Mouse (Mus musculus) liver, embryonic 15.5 days (tissue): ENCODE results near the gene Hoxd12. TPM values are rescaled to one million over a fixed set of nuclear protein-coding genes. Genes with fewer than 3 reads are reported as not detected.

ENCODE experiments used
- ATAC-seq: fragments of 200-750 bp; cut with Nextera tagmentation; 2 replicates; pipeline ENCODE4 v1.8.0; 2017; ENCODE audit warnings: moderate number of reproducible peaks, mild to moderate bottlenecking, moderate library complexity; ENCODE audit not compliant: insufficient read depth
- H3K27ac ChIP-seq: fragments of 300-500 bp; sonication (generic); replicated peaks from 2 replicates; pipeline ENCODE4 v1.5.1; 2015; ENCODE audit warnings: mild to moderate bottlenecking, inconsistent platforms
- H3K27me3 ChIP-seq: fragments of 300-500 bp; sonication (generic); 2 replicates; pipeline ENCODE4 v1.6.1; 2015; ENCODE audit warnings: mild to moderate bottlenecking, inconsistent platforms
- H3K36me3 ChIP-seq: fragments of 300-500 bp; sonication (generic); replicated peaks from 2 replicates; pipeline ENCODE4 v1.6.1; 2015; ENCODE audit warnings: moderate library complexity, mild to moderate bottlenecking, inconsistent platforms
- H3K4me1 ChIP-seq: fragments of 300-500 bp; sonication (generic); replicated peaks from 2 replicates; pipeline ENCODE4 v1.6.1; 2015; ENCODE audit warnings: inconsistent platforms
- H3K4me2 ChIP-seq: fragments of 300-500 bp; sonication (generic); 2 replicates; pipeline ENCODE4 v1.6.1; 2015; ENCODE audit warnings: moderate library complexity, mild to moderate bottlenecking, inconsistent platforms
- H3K4me3 ChIP-seq: fragments of 300-500 bp; sonication (generic); replicated peaks from 2 replicates; pipeline ENCODE4 v1.5.1; 2015; ENCODE audit warnings: mild to moderate bottlenecking, inconsistent platforms
- H3K9ac ChIP-seq: fragments of 300-500 bp; sonication (generic); 2 replicates; pipeline ENCODE4 v1.6.1; 2015; ENCODE audit warnings: moderate library complexity, mild to moderate bottlenecking, inconsistent platforms
- H3K9me3 ChIP-seq: fragments of 300-500 bp; sonication (generic); replicated peaks from 2 replicates; pipeline ENCODE4 v1.6.1; 2016; ENCODE audit warnings: inconsistent platforms
- WGBS: fragments of 180-500 bp; shearing (Covaris S2); methylation state at CpG from one replicate; pipeline ENCODE4 v1.1.7; 2015; ENCODE audit warnings: mixed read lengths; ENCODE audit not compliant: insufficient replicate concordance; 5-methylcytosine and 5-hydroxymethylcytosine counted together
- polyA plus RNA-seq: library from polyadenylated mRNA; unstranded; fragments of >200 nt; fragmentation: Nextera tagmentation; extraction: Ambion mirVana; gene quantifications from 2 replicates; pipeline ENCODE4 v1.2.1, GENCODE M21; 2015

The Hoxd12 gene
- polyA plus RNA-seq = not detected in 2 replicates

DNA sequence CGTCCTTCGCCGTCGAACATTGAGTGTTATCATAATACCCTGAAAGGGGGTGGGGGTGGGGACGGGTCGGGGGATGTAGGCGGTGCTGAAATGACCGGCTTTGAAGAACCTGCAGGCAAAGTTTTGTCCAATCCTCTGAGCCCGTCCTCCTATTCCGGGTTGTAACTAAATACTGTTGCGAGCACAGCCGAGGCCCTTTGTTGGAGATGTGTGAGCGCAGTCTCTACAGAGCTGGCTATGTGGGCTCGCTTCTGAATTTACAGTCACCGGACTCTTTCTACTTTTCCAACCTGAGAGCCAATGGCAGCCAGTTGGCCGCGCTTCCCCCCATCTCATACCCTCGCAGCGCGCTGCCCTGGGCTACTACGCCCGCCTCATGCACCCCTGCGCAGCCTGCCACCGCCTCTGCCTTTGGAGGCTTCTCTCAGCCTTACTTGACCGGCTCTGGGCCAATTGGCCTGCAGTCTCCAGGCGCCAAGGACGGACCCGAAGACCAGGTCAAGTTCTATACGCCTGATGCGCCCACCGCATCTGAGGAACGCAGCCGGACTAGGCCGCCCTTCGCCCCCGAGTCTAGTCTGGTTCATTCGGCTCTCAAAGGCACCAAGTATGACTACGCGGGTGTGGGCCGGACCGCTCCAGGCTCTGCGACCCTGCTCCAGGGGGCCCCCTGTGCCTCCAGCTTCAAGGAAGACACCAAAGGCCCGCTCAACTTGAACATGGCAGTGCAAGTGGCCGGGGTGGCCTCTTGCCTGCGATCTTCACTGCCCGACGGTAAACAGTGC, at the start of gene Hoxd12:
TSS of gene Hoxd12 (plus strand) at position 133 of the 785 bp plus-strand sequence.
- 4% methylated on average over 47 of the region's 47 CpGs for WGBS
- ATAC-seq = no peak
- Histone ChIP-seq H3K9ac (no peak within 1 kb of the TSS), H3K4me2 (no peak within 1 kb of the TSS), H3K4me3 (no peak within 1 kb of the TSS), H3K27me3 (peaks cover 100% of the 10 kb centered on the region), H3K36me3 (no peaks in the 10 kb centered on the region), H3K27ac (no peak within 1 kb of the TSS), H3K4me1 (no peaks in the 10 kb centered on the region), H3K9me3 (no peaks in the 10 kb centered on the region)

DNA sequence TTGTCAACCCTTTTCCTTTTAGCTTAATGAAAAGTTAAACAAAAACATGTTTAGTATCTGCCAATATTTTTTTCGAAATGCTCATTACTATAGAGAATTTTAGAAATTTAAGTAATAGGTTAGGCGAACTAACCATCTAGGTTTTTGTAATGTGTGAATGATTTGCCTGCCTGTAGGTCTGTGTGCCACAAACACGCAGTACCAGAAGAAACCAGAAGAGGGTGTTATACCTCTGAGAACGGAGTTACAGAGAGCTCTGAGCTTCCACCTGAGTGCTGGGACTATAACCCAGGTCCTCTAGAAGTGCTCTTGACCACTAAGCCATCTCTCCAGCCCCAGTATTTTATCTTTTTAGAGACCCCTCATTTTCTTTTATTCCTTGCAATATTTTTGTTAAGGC, 39.4 kb upstream of the Hoxd12 start:
- no peak overlapping the region for H3K9ac ChIP-seq
- H3K36me3 ChIP-seq = no peaks in the 10 kb centered on the region
- no peak overlapping the region for H3K27ac ChIP-seq
- no peaks in the 10 kb centered on the region for H3K27me3 ChIP-seq
- H3K4me1 ChIP-seq = no peaks in the 10 kb centered on the region
- WGBS = 49% methylated on average over 4 of the region's 4 CpGs
- H3K4me2 ChIP-seq = no peak overlapping the region
- no peak for ATAC-seq
- no peak overlapping the region for H3K4me3 ChIP-seq
- H3K9me3 ChIP-seq = no peaks in the 10 kb centered on the region

DNA sequence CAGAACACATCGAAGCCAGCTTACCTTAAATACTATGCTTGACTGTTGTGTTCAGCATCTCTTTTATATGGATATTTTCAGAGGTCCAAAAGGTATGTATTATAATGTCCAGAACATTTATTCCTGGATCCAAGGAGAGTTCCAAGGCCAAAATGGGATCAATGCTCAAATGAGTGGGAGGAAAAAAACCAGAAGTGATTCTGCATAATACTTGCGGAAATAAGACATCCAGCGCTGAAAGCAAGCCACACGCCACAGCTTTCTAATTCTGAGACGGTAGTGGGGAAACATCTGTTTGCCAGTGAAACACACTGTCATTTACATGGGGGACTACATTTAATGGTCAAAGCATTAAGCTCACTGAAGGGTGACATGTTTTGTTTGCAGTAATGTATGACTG, 32.4 kb upstream of the Hoxd12 start:
- no peak for ATAC-seq
- Histone ChIP-seq H3K36me3 (no peaks in the 10 kb centered on the region), H3K4me3 (no peak overlapping the region), H3K9me3 (no peaks in the 10 kb centered on the region), H3K4me2 (no peak overlapping the region), H3K27me3 (peaks cover 37% of the 10 kb centered on the region), H3K27ac (no peak overlapping the region), H3K4me1 (no peaks in the 10 kb centered on the region), H3K9ac (no peak overlapping the region)
- 48% methylated on average over 5 of the region's 5 CpGs for WGBS

DNA sequence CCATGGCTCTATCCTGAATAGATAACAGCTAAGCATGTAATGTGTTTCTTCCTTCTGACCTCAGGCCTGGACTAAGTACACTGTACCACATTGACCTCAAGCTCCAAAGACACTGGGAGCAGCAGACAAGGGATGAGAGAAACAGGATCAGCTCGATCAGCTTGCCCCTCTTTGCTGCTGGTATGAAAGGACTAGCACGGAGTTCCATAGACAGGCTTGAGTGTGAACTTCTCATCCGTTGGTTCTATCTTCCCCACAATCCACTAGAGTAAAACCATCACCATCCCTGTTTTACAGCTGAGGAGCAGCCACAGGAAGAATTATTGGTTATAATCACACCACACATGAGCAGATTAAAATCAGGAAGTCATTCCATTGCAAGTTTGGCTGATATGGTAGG, 29.2 kb upstream of the Hoxd12 start:
- Histone ChIP-seq H3K9ac (no peak overlapping the region), H3K27me3 (peaks cover 69% of the 10 kb centered on the region), H3K36me3 (no peaks in the 10 kb centered on the region), H3K4me2 (no peak overlapping the region), H3K9me3 (no peaks in the 10 kb centered on the region), H3K4me1 (no peaks in the 10 kb centered on the region), H3K4me3 (no peak overlapping the region), H3K27ac (no peak overlapping the region)
- no peak for ATAC-seq
- 60% methylated on average over 3 of the region's 3 CpGs for WGBS

DNA sequence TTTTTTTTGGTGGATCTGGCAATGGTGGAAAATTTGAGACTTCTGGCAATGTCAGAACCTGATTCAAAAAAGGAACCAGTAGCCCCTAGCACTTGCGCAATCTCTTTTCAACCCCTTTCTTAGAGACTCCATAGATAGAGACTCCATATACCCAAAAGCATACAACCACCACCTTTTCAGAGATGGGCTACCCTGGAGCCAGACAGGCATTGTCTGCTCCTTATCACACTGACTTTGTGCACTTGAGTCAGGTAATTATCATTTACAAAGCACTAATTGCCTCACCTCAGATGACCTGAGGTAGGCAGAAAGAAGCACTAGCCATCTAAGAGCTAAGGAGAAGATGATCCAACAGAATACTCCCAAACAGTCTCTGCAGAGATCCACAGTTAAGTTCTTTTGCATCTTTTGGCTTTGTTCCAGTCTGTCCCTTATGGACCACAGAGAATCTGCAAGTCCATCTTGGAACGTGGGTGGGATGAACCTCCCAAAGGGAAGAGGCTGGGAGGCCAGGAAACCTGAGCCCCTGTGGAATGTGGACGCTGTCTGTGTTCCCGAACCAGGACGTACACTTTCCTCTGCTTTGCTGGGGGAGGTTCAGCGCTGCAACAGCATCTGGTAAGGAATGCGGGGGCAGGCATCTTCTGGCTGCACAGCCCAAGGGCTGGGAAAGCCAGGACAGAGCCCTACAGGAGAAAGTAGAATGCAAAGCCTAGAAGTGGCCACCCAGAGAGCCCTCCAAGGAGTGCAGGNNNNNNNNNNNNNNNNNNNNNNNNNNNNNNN, 27.5 kb upstream of the Hoxd12 start:
- Histone ChIP-seq H3K4me2 (no peak overlapping the region), H3K9ac (no peak overlapping the region), H3K4me1 (no peaks in the 10 kb centered on the region), H3K36me3 (no peaks in the 10 kb centered on the region), H3K27ac (no peak overlapping the region), H3K9me3 (no peaks in the 10 kb centered on the region), H3K27me3 (peaks cover 85% of the 10 kb centered on the region), H3K4me3 (no peak overlapping the region)
- ATAC-seq = no peak
- 15% methylated on average over 7 of the region's 7 CpGs for WGBS

DNA sequence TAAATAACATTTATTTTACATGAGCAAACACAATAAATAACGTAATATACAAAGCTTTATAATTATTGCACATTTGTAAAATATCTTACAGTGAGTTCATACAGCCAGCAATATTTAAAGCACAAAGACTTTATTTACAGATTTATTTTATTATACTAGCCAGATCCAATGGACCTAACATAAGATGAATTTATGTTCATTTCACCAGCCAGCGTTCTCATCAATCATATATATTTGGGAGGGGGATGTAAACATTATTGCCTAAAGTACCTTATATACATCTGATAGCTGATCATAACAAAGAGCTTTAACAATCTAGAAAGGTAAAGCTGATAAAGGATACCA, 21.8 kb upstream of the Hoxd12 start:
- 26% methylated on average over 2 of the region's 2 CpGs for whole genome bisulfite sequencing

DNA sequence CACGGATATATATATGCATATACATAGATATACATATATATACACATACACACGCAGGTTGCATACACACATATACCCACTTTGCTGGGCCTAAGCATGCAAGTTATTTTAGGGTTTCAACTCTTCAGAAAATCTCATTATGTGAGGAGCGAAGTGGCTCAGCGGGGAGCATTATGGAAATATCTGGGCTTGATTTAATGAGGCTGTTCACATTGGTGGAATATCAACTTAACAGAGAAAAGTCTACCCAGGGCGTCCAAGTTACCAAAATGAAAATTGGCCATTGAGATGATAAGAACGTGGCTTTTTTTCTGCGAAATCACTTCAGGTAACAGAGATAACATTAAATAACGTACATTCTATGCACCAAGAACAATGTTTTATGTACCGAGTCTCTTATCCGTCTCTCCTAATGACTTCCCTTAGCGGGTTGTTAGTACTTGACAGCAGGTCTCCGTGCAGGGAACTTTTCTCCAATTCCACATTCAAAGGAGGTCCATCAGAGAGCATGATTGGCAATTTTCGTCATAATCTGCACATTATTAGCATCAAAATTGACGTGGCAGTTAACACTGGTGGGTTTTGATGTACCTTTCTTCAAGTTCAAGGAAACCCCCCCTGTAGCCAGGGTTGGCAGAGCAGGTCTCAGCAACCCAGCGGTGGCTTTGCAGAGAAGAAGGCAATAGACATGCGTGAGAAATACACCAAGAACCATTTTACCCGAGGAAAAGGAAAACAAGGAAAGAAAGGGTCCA, 20.9 kb upstream of the Hoxd12 start:
- Histone ChIP-seq H3K27me3 (peaks cover 92% of the 10 kb centered on the region), H3K9me3 (no peaks in the 10 kb centered on the region), H3K27ac (no peak overlapping the region), H3K4me1 (peaks cover 9% of the 10 kb centered on the region), H3K9ac (no peak overlapping the region), H3K4me2 (no peak overlapping the region), H3K36me3 (no peaks in the 10 kb centered on the region), H3K4me3 (no peak overlapping the region)
- 9% methylated on average over 17 of the region's 17 CpGs for WGBS
- ATAC-seq = no peak

More for the DNA sequence above, 21.8 kb upstream of the Hoxd12 start:
- H3K4me2 ChIP-seq = no peak overlapping the region
- no peaks in the 10 kb centered on the region for H3K36me3 ChIP-seq
- H3K4me1 ChIP-seq = peaks cover 9% of the 10 kb centered on the region
- ATAC-seq = no peak
- no peak overlapping the region for H3K27ac ChIP-seq
- no peak overlapping the region for H3K4me3 ChIP-seq
- H3K27me3 ChIP-seq = peaks cover 92% of the 10 kb centered on the region
- H3K9me3 ChIP-seq = no peaks in the 10 kb centered on the region
- no peak overlapping the region for H3K9ac ChIP-seq

DNA sequence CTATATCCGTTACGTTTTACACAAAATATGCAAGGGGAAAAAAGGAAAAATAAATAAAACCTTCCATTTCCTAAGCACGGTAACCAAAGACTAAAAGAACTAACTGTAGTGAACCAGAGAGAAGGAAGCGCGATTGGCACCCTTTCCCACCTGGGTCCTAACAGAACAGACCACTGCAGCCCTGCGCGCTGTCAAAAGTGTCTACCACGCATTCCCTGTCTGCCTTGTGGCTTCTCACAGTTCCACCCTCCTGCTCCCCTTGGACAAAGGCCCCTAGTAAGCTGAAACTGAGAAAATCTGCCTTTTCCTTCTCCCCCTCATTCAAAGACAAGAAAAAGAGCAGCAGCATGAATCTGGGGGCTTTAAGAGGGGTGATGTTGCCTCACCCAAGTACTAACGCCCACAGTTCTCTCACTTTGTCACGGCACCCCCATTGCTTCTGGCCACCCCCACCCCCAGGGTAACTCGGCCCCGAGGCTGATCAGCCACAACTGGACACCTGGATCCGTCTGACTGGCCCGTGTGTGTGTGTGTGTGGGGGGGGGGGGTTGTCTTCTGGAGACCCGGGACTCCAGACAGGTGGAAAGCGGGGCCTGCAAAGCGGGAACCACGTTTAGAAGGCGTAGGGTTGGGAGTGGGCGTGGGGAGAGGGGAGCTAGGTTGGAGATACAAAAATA, 19.9 kb upstream of the Hoxd12 start:
- H3K27ac ChIP-seq = no peak overlapping the region
- 11% methylated on average over 19 of the region's 20 CpGs for WGBS
- no peak for ATAC-seq
- H3K27me3 ChIP-seq = peaks cover 92% of the 10 kb centered on the region
- peaks cover 9% of the 10 kb centered on the region for H3K4me1 ChIP-seq
- H3K4me2 ChIP-seq = peak overlapping the region; percentile 49; the same call in 1 of the 2 replicates
- H3K4me3 ChIP-seq = no peak overlapping the region
- H3K36me3 ChIP-seq = no peaks in the 10 kb centered on the region
- H3K9ac ChIP-seq = no peak overlapping the region
- H3K9me3 ChIP-seq = no peaks in the 10 kb centered on the region

DNA sequence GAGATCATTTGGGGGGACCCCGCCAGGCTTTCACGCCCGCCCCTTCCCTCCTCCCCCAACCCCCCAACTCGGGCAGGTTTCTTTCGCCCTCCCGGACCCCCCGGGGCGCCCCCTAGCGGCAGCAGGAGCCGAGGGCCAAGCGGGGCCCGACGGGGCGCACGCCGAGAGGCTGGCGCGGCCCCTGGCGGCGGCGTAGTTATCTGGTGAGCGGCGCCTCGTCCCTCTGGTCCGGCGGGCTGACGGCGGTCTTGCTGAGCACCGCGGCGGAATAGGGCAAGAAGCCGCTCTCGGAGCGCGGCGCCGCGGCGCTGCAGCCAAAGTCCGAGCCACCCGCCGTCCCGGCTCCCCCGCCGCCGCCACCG, 19.4 kb upstream of the Hoxd12 start:
- no peak overlapping the region for H3K9ac ChIP-seq

DNA sequence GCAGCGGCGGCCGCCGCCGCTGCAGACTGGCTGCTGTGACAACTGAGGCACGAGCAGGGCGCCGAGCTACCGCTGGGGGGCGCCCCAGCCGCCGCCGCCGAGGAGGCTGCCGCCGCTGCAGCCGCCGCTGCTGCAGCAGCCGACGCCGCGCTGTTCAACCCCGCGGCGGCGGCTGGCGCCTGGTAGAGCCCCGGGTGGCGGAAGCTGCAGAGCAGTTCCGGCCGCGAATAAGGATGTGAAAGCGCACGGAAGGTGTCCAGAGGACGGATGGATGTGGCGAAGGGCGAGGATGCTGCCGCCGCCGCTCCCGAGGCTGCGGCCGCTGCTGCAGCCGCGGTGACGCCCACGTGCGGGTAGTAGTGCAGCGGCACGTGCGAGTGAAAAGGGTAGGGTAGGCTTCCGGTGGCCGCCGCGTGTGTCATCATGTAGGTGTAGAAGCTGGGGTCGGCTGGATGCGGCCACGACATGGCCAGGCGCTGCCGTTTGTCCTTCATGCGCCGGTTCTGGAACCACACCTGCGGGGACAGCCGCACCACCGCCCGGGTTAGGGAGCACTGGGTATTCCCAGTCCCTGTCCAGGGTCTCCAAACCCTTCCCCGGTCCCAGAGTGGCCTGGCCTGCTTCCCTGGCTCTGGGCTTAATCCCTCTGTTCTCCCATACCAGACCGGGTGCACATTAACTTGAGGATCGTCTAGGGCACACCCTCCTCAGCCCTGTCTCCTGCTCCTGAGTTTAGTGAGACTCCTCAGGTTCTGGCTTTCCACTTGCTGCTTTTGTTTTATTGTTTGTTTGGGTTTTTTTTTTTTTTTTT, 18.8 kb upstream of the Hoxd12 start:
- no peak for ATAC-seq
- H3K4me2 ChIP-seq = peak overlapping the region; percentile 49
- H3K27ac ChIP-seq = no peak overlapping the region
- no peaks in the 10 kb centered on the region for H3K36me3 ChIP-seq
- peak overlapping the region; percentile 38 for H3K4me3 ChIP-seq
- no peak overlapping the region for H3K9ac ChIP-seq
- H3K4me1 ChIP-seq = peaks cover 9% of the 10 kb centered on the region
- WGBS = 2% methylated on average over 68 of the region's 69 CpGs
- H3K9me3 ChIP-seq = no peaks in the 10 kb centered on the region
- peaks cover 92% of the 10 kb centered on the region for H3K27me3 ChIP-seq

More for the DNA sequence above, 19.4 kb upstream of the Hoxd12 start:
- no peak for ATAC-seq
- Histone ChIP-seq H3K27ac (no peak overlapping the region), H3K9me3 (no peaks in the 10 kb centered on the region), H3K27me3 (peaks cover 92% of the 10 kb centered on the region), H3K4me2 (peak overlapping the region; percentile 49), H3K4me3 (peak overlapping the region; percentile 38), H3K36me3 (no peaks in the 10 kb centered on the region), H3K4me1 (peaks cover 9% of the 10 kb centered on the region)
- WGBS = 2% methylated on average over 38 of the region's 47 CpGs
